Mouse (Mus musculus): ENCODE data around the gene Gm7534. TPM values are rescaled to one million over a fixed set of nuclear protein-coding genes. Genes with fewer than 3 reads are reported as not detected.

The Gm7534 gene
- polyA plus RNA-seq, 1 experiment from 2014 or later: not detected

GRCm38 (mm10) chr4:134249651-134250050 is 46.8 kb upstream of the Gm7534 start:
- WGBS: 1% methylated on average over 30 of the region's 30 CpGs
- peak overlapping the region; percentile 28 for H3K4me3 ChIP-seq (ENCODE audit: low read depth, low read length)
- TF ChIP-seq EP300 (IDR thresholded peaks at IDR 0.05): no peak
- TF ChIP-seq CTCF (IDR thresholded peaks at IDR 0.05): peak; percentile 94

GRCm38 (mm10) chr4:134246719-134247258 is 44.0 kb upstream of the Gm7534 start, which contains the start of gene Gm30191:
TSS of gene Gm30191 (plus strand) at chr4:134246935.
- Histone ChIP-seq H3K27me3 (replicated peaks; ENCODE audit: insufficient read depth, low read length) (peaks cover 13% of the 10 kb centered on the region), H3K9me3 (ENCODE audit: low read length) (no peaks in the 10 kb centered on the region), H3K4me2 (replicated peaks; ENCODE audit: low read depth, low read length) (peak within 1 kb of the TSS; percentile 96), H3K4me3 (ENCODE audit: low read depth, low read length) (no peak within 1 kb of the TSS), H3K27ac (ENCODE audit: low read length) (no peak within 1 kb of the TSS), H3K36me3 (ENCODE audit: insufficient read depth, low read length) (no peaks in the 10 kb centered on the region), H3K9ac (replicated peaks; ENCODE audit: low read depth) (no peak within 1 kb of the TSS), H3K4me1 (ENCODE audit: insufficient read depth, low read depth, low read length) (peaks cover 15% of the 10 kb centered on the region; the same call in 1 of the 2 replicates)
- ATAC-seq (no peak), DNase-seq (ENCODE audit: low spot score) (no peak)
- WGBS: 72% methylated on average over 7 of the region's 7 CpGs
- TF ChIP-seq EP300 (IDR thresholded peaks at IDR 0.05): no peak
- no peak for TF ChIP-seq CTCF (IDR thresholded peaks at IDR 0.05)

More at GRCm38 (mm10) chr4:134249651-134250050, 46.8 kb upstream of the Gm7534 start:
- no peaks in the 10 kb centered on the region for H3K9me3 ChIP-seq (ENCODE audit: low read length)
- H3K9ac ChIP-seq (replicated peaks; ENCODE audit: low read depth): no peak overlapping the region
- ATAC-seq: peak; percentile 49
- peak; percentile 81 for DNase-seq (ENCODE audit: low spot score)
- peaks cover 24% of the 10 kb centered on the region for H3K27me3 ChIP-seq (replicated peaks; ENCODE audit: insufficient read depth, low read length)
- peaks cover 17% of the 10 kb centered on the region; the same call in 1 of the 2 replicates for H3K4me1 ChIP-seq (ENCODE audit: insufficient read depth, low read depth, low read length)
- H3K27ac ChIP-seq (ENCODE audit: low read length): no peak overlapping the region
- no peaks in the 10 kb centered on the region for H3K36me3 ChIP-seq (ENCODE audit: insufficient read depth, low read length)
- H3K4me2 ChIP-seq (replicated peaks; ENCODE audit: low read depth, low read length): peak overlapping the region; percentile 84

- no peak overlapping the region for H3K4me2 ChIP-seq (replicated peaks; ENCODE audit: low read depth, low read length)
These were observed 43.5 kb upstream of the Gm7534 start for GRCm38 (mm10) chr4:134246256-134246655.

GRCm38 (mm10) chr4:134245148-134245843 is 42.5 kb upstream of the Gm7534 start, which contains the start of gene Zfp593:
TSS of gene Zfp593 (minus strand) at chr4:134245592.
- DNase-seq (ENCODE audit: low spot score): peak; percentile 94
- ATAC-seq: peak; percentile 89
- H3K36me3 ChIP-seq (ENCODE audit: insufficient read depth, low read length): no peaks in the 10 kb centered on the region
- no peaks in the 10 kb centered on the region; the same call in 1 of the 2 replicates for H3K27me3 ChIP-seq (replicated peaks; ENCODE audit: insufficient read depth, low read length)
- under 1% methylated on average over 60 of the region's 60 CpGs for WGBS
- H3K27ac ChIP-seq (ENCODE audit: low read length): no peak within 1 kb of the TSS
- H3K4me1 ChIP-seq (ENCODE audit: insufficient read depth, low read depth, low read length): peaks cover 5% of the 10 kb centered on the region; the same call in 1 of the 2 replicates
- TF ChIP-seq EP300 (IDR thresholded peaks at IDR 0.05) (no peak), CTCF (IDR thresholded peaks at IDR 0.05) (peak; percentile 82)
- H3K4me2 ChIP-seq (replicated peaks; ENCODE audit: low read depth, low read length): peak within 1 kb of the TSS; percentile 96
- H3K9ac ChIP-seq (replicated peaks; ENCODE audit: low read depth): peak within 1 kb of the TSS; percentile 65
- no peaks in the 10 kb centered on the region for H3K9me3 ChIP-seq (ENCODE audit: low read length)
- H3K4me3 ChIP-seq (ENCODE audit: low read depth, low read length): peak within 1 kb of the TSS; percentile 70

More at GRCm38 (mm10) chr4:134246256-134246655, 43.5 kb upstream of the Gm7534 start:
- DNase-seq (ENCODE audit: low spot score) (no peak), ATAC-seq (no peak)
- Histone ChIP-seq H3K4me1 (ENCODE audit: insufficient read depth, low read depth, low read length) (peaks cover 11% of the 10 kb centered on the region; the same call in 1 of the 2 replicates), H3K4me3 (ENCODE audit: low read depth, low read length) (no peak overlapping the region), H3K27me3 (replicated peaks; ENCODE audit: insufficient read depth, low read length) (peaks cover 8% of the 10 kb centered on the region; the same call in 1 of the 2 replicates), H3K36me3 (ENCODE audit: insufficient read depth, low read length) (no peaks in the 10 kb centered on the region), H3K9me3 (ENCODE audit: low read length) (no peaks in the 10 kb centered on the region), H3K9ac (replicated peaks; ENCODE audit: low read depth) (no peak overlapping the region), H3K27ac (ENCODE audit: low read length) (no peak overlapping the region)
- TF ChIP-seq EP300 (IDR thresholded peaks at IDR 0.05) (no peak), CTCF (IDR thresholded peaks at IDR 0.05) (no peak)
- 47% methylated on average over 4 of the region's 4 CpGs for WGBS

GRCm38 (mm10) chr4:134243516-134244250 is 40.9 kb upstream of the Gm7534 start, which contains the start of gene E130218I03Rik:
TSS of gene E130218I03Rik (plus strand) at chr4:134243662.
- DNase-seq (ENCODE audit: low spot score) (no peak), ATAC-seq (no peak)
- TF ChIP-seq CTCF (IDR thresholded peaks at IDR 0.05) (no peak), EP300 (IDR thresholded peaks at IDR 0.05) (no peak)
- WGBS: 94% methylated on average over 17 of the region's 17 CpGs
- Histone ChIP-seq H3K9me3 (ENCODE audit: low read length) (no peaks in the 10 kb centered on the region), H3K4me3 (ENCODE audit: low read depth, low read length) (no peak within 1 kb of the TSS), H3K27ac (ENCODE audit: low read length) (no peak within 1 kb of the TSS), H3K4me1 (ENCODE audit: insufficient read depth, low read depth, low read length) (peaks cover 8% of the 10 kb centered on the region), H3K27me3 (replicated peaks; ENCODE audit: insufficient read depth, low read length) (no peaks in the 10 kb centered on the region), H3K9ac (replicated peaks; ENCODE audit: low read depth) (no peak within 1 kb of the TSS), H3K36me3 (ENCODE audit: insufficient read depth, low read length) (no peaks in the 10 kb centered on the region), H3K4me2 (replicated peaks; ENCODE audit: low read depth, low read length) (peak within 1 kb of the TSS; percentile 96)

GRCm38 (mm10) chr4:134238686-134239085 is 35.9 kb upstream of the Gm7534 start:
- no peak for ATAC-seq
- Histone ChIP-seq H3K4me2 (replicated peaks; ENCODE audit: low read depth, low read length) (peak overlapping the region; percentile 50), H3K9ac (replicated peaks; ENCODE audit: low read depth) (no peak overlapping the region), H3K27ac (ENCODE audit: low read length) (no peak overlapping the region), H3K36me3 (ENCODE audit: insufficient read depth, low read length) (no peaks in the 10 kb centered on the region), H3K4me3 (ENCODE audit: low read depth, low read length) (0 out of 2 replicates have a peak overlapping the region, but pooled peaks have one; percentile 38), H3K4me1 (ENCODE audit: insufficient read depth, low read depth, low read length) (peaks cover 4% of the 10 kb centered on the region), H3K27me3 (replicated peaks; ENCODE audit: insufficient read depth, low read length) (no peaks in the 10 kb centered on the region), H3K9me3 (ENCODE audit: low read length) (no peaks in the 10 kb centered on the region)
- WGBS: 13% methylated on average over 10 of the region's 10 CpGs
- DNase-seq (ENCODE audit: low spot score): no peak
- TF ChIP-seq EP300 (IDR thresholded peaks at IDR 0.05) (no peak), CTCF (IDR thresholded peaks at IDR 0.05) (0 out of 2 replicates have a peak, but pooled peaks have one; percentile 10)
